Comparison of ENCODE assay signal across 16 mouse cellular contexts in genomic region chr6:97586024-97586423, GRCm38 (mm10). TPM values are rescaled to one million over a fixed set of nuclear protein-coding genes. Genes with fewer than 3 reads are reported as not detected.
A peak's percentile ranks its signal among the peaks of the same experiment; 100 is the strongest.
DNase-seq lines count a peak whose midpoint lies in the region; ATAC-seq and TF ChIP-seq lines count a peak whose summit lies in the region.
"Had no signal": no experiment of that assay in that cellular context is flagged by ENCODE, and none has a peak within 500 bp of the region (broad histone marks: within the 10 kb centered on the region; RNA-seq: fewer than 3 reads in every experiment).

No protein-coding gene starts in this region.

- TF ChIP-seq POLR2A in lung, adult 2 months (IDR thresholded peaks at IDR 0.05; ENCODE audit: borderline replicate concordance, extremely low read depth, low read depth, low read length): no peak

- no peak overlapping the region for H3K9ac ChIP-seq in heart, postnatal 0 days (replicated peaks; ENCODE audit: low read depth, low read length)
- H3K9ac ChIP-seq in lung, postnatal 0 days (replicated peaks; ENCODE audit: low read depth): no peak overlapping the region
- H3K9ac ChIP-seq: forebrain, embryonic 15.5 days; liver, embryonic 12.5 days; stomach, embryonic 15.5 days had no signal

- WGBS in heart, postnatal 0 days: 41% methylated on average over 8 of the region's 8 CpGs
- 46% methylated on average over 7 of the region's 8 CpGs for WGBS in lung, postnatal 0 days
- WGBS in lung, adult 2 months: 38% methylated on average over 8 of the region's 8 CpGs

- H3K27me3 ChIP-seq in heart, postnatal 0 days (ENCODE audit: control insufficient read depth, insufficient read depth, low read length): no peaks in the 10 kb centered on the region
- no peaks in the 10 kb centered on the region for H3K27me3 ChIP-seq in lung, postnatal 0 days (replicated peaks; ENCODE audit: insufficient read depth, low read length)
- H3K27me3 ChIP-seq: forebrain, embryonic 15.5 days; liver, embryonic 12.5 days; stomach, embryonic 15.5 days had no signal

- H3K4me1 ChIP-seq in heart, postnatal 0 days (ENCODE audit: control insufficient read depth, insufficient read depth): no peaks in the 10 kb centered on the region
- 0 out of 2 replicates have a peak, but pooled peaks cover 5% of the 10 kb centered on the region for H3K4me1 ChIP-seq in lung, postnatal 0 days (ENCODE audit: insufficient read depth, low read depth, low read length)
- peaks cover 4% of the 10 kb centered on the region; the same call in 1 of the 2 replicates for H3K4me1 ChIP-seq in lung, adult 2 months (ENCODE audit: control insufficient read depth, insufficient read depth, low read length)
- H3K4me1 ChIP-seq: liver, embryonic 12.5 days; stomach, embryonic 15.5 days had no signal

- no peaks in the 10 kb centered on the region for H3K9me3 ChIP-seq in heart, postnatal 0 days (replicated peaks; ENCODE audit: control insufficient read depth, low read length)
- no peaks in the 10 kb centered on the region for H3K9me3 ChIP-seq in lung, postnatal 0 days (ENCODE audit: low read length)
- H3K9me3 ChIP-seq: forebrain, embryonic 15.5 days; liver, embryonic 12.5 days; stomach, embryonic 15.5 days had no signal

- no peak overlapping the region for H3K4me3 ChIP-seq in heart, postnatal 0 days (ENCODE audit: low read depth, low read length)
- no peak overlapping the region for H3K4me3 ChIP-seq in lung, postnatal 0 days (ENCODE audit: low read depth, low read length)
- H3K4me3 ChIP-seq in lung, adult 2 months (replicated peaks; ENCODE audit: extremely low read depth, low read depth, low read length): no peak overlapping the region
- H3K4me3 ChIP-seq: forebrain, embryonic 15.5 days; liver, embryonic 12.5 days; stomach, embryonic 15.5 days had no signal

- peak; percentile 34 for DNase-seq in adrenal gland, postnatal 14 days
- no peak for DNase-seq in adrenal gland, adult 8-10 months
- no peak for DNase-seq in heart, postnatal 0 days (ENCODE audit: low spot score)
- no peak for DNase-seq in heart, adult 8-10 months (ENCODE audit: low spot score)
- peak; percentile 42 for DNase-seq in lung, postnatal 0 days (ENCODE audit: low spot score)
- no peak for DNase-seq in lung, adult 2 months
- peak; percentile 21 for DNase-seq in lung, postnatal 25 days (ENCODE audit: low spot score)
- no peak for DNase-seq in cerebellum, adult 11 months
- DNase-seq: cerebellum, adult 11-12 months; embryo, embryonic 11 days; gastrocnemius, postnatal 36 days; kidney, adult 11 months had no signal

- TF ChIP-seq CTCF in heart, postnatal 0 days (IDR thresholded peaks at IDR 0.05; ENCODE audit: low read depth): no peak
- no peak for TF ChIP-seq CTCF in lung, postnatal 0 days (IDR thresholded peaks at IDR 0.05)
- no peak for TF ChIP-seq CTCF in lung, adult 2 months (IDR thresholded peaks at IDR 0.05; ENCODE audit: insufficient read depth, low read length)

- no peak for TF ChIP-seq EP300 in heart, postnatal 0 days (IDR thresholded peaks at IDR 0.05; ENCODE audit: low read depth)
- TF ChIP-seq EP300 in lung, postnatal 0 days (IDR thresholded peaks at IDR 0.05): peak; percentile 25; the same call in 1 of the 2 replicates

- H3K27ac ChIP-seq in heart, postnatal 0 days (ENCODE audit: low read depth): no peak overlapping the region
- H3K27ac ChIP-seq in lung, postnatal 0 days (ENCODE audit: low read length): no peak overlapping the region
- H3K27ac ChIP-seq: forebrain, embryonic 15.5 days; liver, embryonic 12.5 days; stomach, embryonic 15.5 days had no signal

- no peak overlapping the region for H3K4me2 ChIP-seq in heart, postnatal 0 days (ENCODE audit: low read depth, low read length)
- no peak overlapping the region for H3K4me2 ChIP-seq in lung, postnatal 0 days (replicated peaks; ENCODE audit: low read depth, low read length)
- H3K4me2 ChIP-seq: forebrain, embryonic 15.5 days; liver, embryonic 12.5 days; stomach, embryonic 15.5 days had no signal

- ATAC-seq in heart, postnatal 0 days (ENCODE audit: insufficient read depth, low read depth): 0 out of 2 replicates have a peak, but pooled peaks have one; percentile 33
- ATAC-seq in lung, postnatal 0 days: peak; percentile 67
- ATAC-seq: forebrain, embryonic 15.5 days; liver, embryonic 12.5 days had no signal

- no peaks in the 10 kb centered on the region for H3K36me3 ChIP-seq in heart, postnatal 0 days (replicated peaks; ENCODE audit: control insufficient read depth, insufficient read depth, low read length)
- H3K36me3 ChIP-seq in lung, postnatal 0 days (ENCODE audit: insufficient read depth, low read length): no peaks in the 10 kb centered on the region
- H3K36me3 ChIP-seq: forebrain, embryonic 15.5 days; G1E; liver, embryonic 12.5 days; stomach, embryonic 15.5 days had no signal

RNA-seq across cellular contexts. Expression of gene Frmd4b, which starts 31.3 kb away (rescaled TPM):
- 21.0 and 21.9 TPM in 2 replicates for total RNA-seq in adrenal gland, postnatal 14 days (2021)
- 10 to 100 TPM; 19.7 to 35.2 (median 26.5) TPM for total RNA-seq in adrenal gland, adult 8-10 months (2022)
- total RNA-seq in heart, postnatal 0 days (2014; rRNA removed; ENCODE audit: low replicate concordance): 19.0 and 30.8 TPM in 2 replicates
- 6.2 and 6.6 TPM in 2 replicates for polyA plus RNA-seq in heart, postnatal 0 days (2015; fragmentation: Nextera tagmentation; extraction: Ambion mirVana)
- 10 to 100 TPM; 10.1 to 13.1 (median 12.1) TPM for total RNA-seq in heart, adult 8-10 months (2022)
- 11.1 and 11.7 TPM in 2 replicates for polyA plus RNA-seq in lung, postnatal 0 days (2015; fragmentation: Nextera tagmentation; extraction: Ambion mirVana)
- 15.3 and 22.3 TPM in 2 replicates for polyA plus RNA-seq in lung, adult 2 months (2012; rRNA removed)
- polyA plus RNA-seq: G1E had no signal

Comparison
In these comparisons a context has a peak if more than half of its experiments do, and no peak if none do; other contexts are left out.
1. DNase-seq: peak in adrenal gland, postnatal 14 days (single experiment), lung, postnatal 0 days (single experiment) and lung, postnatal 25 days (single experiment); none in adrenal gland, adult 8-10 months (single experiment), heart, postnatal 0 days (single experiment), heart, adult 8-10 months (single experiment), lung, adult 2 months (single experiment) and cerebellum, adult 11 months (single experiment).